Mouse (Mus musculus) neural tube, embryonic 11.5 days (tissue): ENCODE results near the gene Mrpl58. TPM values are rescaled to one million over a fixed set of nuclear protein-coding genes. Genes with fewer than 3 reads are reported as not detected.

Source experiments
- ATAC-seq: fragments of 200-750 bp; cut with Nextera tagmentation; 2 replicates; pipeline ENCODE4 v1.8.0; 2017; ENCODE audit warnings: moderate number of reproducible peaks, mild to moderate bottlenecking, moderate TSS enrichment, moderate library complexity; ENCODE audit not compliant: insufficient read depth, low FRiP score, low TSS enrichment
- DNase-seq: peaks from one replicate; pipeline ENCODE4 v3.0.0-alpha.2; 2015; ENCODE audit warnings: low spot score
- H3K27ac ChIP-seq: fragments of 300-500 bp; sonication (generic); 2 replicates; pipeline ENCODE4 v1.5.1; 2014; ENCODE audit warnings: low read depth, mild to moderate bottlenecking, low read length
- H3K27me3 ChIP-seq: fragments of 300-500 bp; sonication (generic); 2 replicates; pipeline ENCODE4 v1.6.1; 2014; ENCODE audit warnings: mild to moderate bottlenecking, low read length, mixed read lengths; ENCODE audit not compliant: control insufficient read depth, insufficient read depth
- H3K36me3 ChIP-seq: fragments of 300-500 bp; sonication (generic); 2 replicates; pipeline ENCODE4 v1.6.1; 2014; ENCODE audit warnings: mild to moderate bottlenecking, low read length, moderate library complexity, mixed read lengths; ENCODE audit not compliant: control insufficient read depth, insufficient read depth
- H3K4me1 ChIP-seq: fragments of 300-500 bp; sonication (generic); 2 replicates; pipeline ENCODE4 v1.6.1; 2014; ENCODE audit warnings: low read length, mixed read lengths; ENCODE audit not compliant: control insufficient read depth, insufficient read depth
- H3K4me2 ChIP-seq: fragments of 300-500 bp; sonication (generic); 2 replicates; pipeline ENCODE4 v1.6.1; 2014; ENCODE audit warnings: low read depth, mild to moderate bottlenecking, moderate library complexity
- H3K4me3 ChIP-seq: fragments of 300-500 bp; sonication (generic); 2 replicates; pipeline ENCODE4 v1.5.1; 2014; ENCODE audit warnings: low read depth, low read length
- H3K9ac ChIP-seq: fragments of 300-500 bp; sonication (generic); 2 replicates; pipeline ENCODE4 v1.6.1; 2014; ENCODE audit warnings: mild to moderate bottlenecking, low read length
- H3K9me3 ChIP-seq: fragments of 300-500 bp; sonication (generic); 2 replicates; pipeline ENCODE4 v1.6.1; 2016; ENCODE audit warnings: low read length; ENCODE audit not compliant: control insufficient read depth
- WGBS: fragments of 180-500 bp; shearing (Covaris S2); extraction: QIAGEN DNeasy Blood & Tissue Kit; methylation state at CpG from one replicate; pipeline ENCODE4 v1.1.7; 2014; 5-methylcytosine and 5-hydroxymethylcytosine counted together
- polyA plus RNA-seq: library from polyadenylated mRNA; unstranded; fragments of >200 nt; fragmentation: Nextera tagmentation; extraction: Ambion mirVana; gene quantifications from 2 replicates; pipeline ENCODE4 v1.2.1, GENCODE M21; 2014

The Mrpl58 gene
- 221 and 230 TPM in 2 replicates for polyA plus RNA-seq

- 0 out of 2 replicates have a peak, but pooled peaks cover 2% of the 10 kb centered on the region for H3K4me1 ChIP-seq
- peak within 1 kb of the TSS; percentile 88 for H3K9ac ChIP-seq
- peak; percentile 88 for DNase-seq
- peak within 1 kb of the TSS; percentile 81 for H3K4me3 ChIP-seq
- H3K9me3 ChIP-seq = no peaks in the 10 kb centered on the region
- peak within 1 kb of the TSS; percentile 68 for H3K4me2 ChIP-seq
- peaks cover 5% of the 10 kb centered on the region; the same call in 1 of the 2 replicates for H3K36me3 ChIP-seq
- WGBS = 3% methylated on average over 50 of the region's 50 CpGs
- no peaks in the 10 kb centered on the region for H3K27me3 ChIP-seq
- peak within 1 kb of the TSS; percentile 58 for H3K27ac ChIP-seq
- peak; percentile 85 for ATAC-seq
Observed at GRCm38 (mm10) chr11:115403338-115404124, at the start of gene Mrpl58. Gene Mrpl58, plus strand, starts transcription at chr11:115403752.

GRCm38 (mm10) chr11:115354183-115354582 is 49.4 kb upstream of the Mrpl58 start:
- Histone ChIP-seq H3K9me3 (no peaks in the 10 kb centered on the region), H3K27ac (no peak overlapping the region), H3K27me3 (0 out of 2 replicates have a peak, but pooled peaks cover 2% of the 10 kb centered on the region), H3K4me3 (no peak overlapping the region), H3K4me2 (no peak overlapping the region), H3K9ac (no peak overlapping the region), H3K4me1 (no peaks in the 10 kb centered on the region; the same call in 1 of the 2 replicates), H3K36me3 (no peaks in the 10 kb centered on the region)
- no peak for ATAC-seq
- DNase-seq = peak; percentile 84
- 6% methylated on average over 8 of the region's 8 CpGs for WGBS

- DNase-seq = peak; percentile 73
- H3K9ac ChIP-seq = peak overlapping the region; percentile 26; the same call in 1 of the 2 replicates
- no peak overlapping the region for H3K27ac ChIP-seq
- H3K36me3 ChIP-seq = no peaks in the 10 kb centered on the region
- ATAC-seq = no peak
- H3K4me2 ChIP-seq = no peak overlapping the region
- no peak overlapping the region for H3K4me3 ChIP-seq
- 0 out of 2 replicates have a peak, but pooled peaks cover 2% of the 10 kb centered on the region for H3K27me3 ChIP-seq
- no peaks in the 10 kb centered on the region; the same call in 1 of the 2 replicates for H3K4me1 ChIP-seq
- H3K9me3 ChIP-seq = no peaks in the 10 kb centered on the region
- WGBS = 24% methylated on average over 5 of the region's 5 CpGs
Observed at GRCm38 (mm10) chr11:115358468-115358867, 45.1 kb upstream of the Mrpl58 start.

- peak overlapping the region; percentile 2; the same call in 1 of the 2 replicates for H3K27ac ChIP-seq
- no peaks in the 10 kb centered on the region for H3K36me3 ChIP-seq
- H3K4me3 ChIP-seq = no peak overlapping the region
- H3K9ac ChIP-seq = no peak overlapping the region; the same call in 1 of the 2 replicates
- ATAC-seq = no peak
- H3K4me2 ChIP-seq = no peak overlapping the region
- no peak for DNase-seq
- H3K9me3 ChIP-seq = no peaks in the 10 kb centered on the region
- H3K27me3 ChIP-seq = 0 out of 2 replicates have a peak, but pooled peaks cover 5% of the 10 kb centered on the region
- no peaks in the 10 kb centered on the region; the same call in 1 of the 2 replicates for H3K4me1 ChIP-seq
- WGBS = 38% methylated on average over 3 of the region's 3 CpGs
Observed at GRCm38 (mm10) chr11:115359293-115359692, 44.3 kb upstream of the Mrpl58 start.

GRCm38 (mm10) chr11:115359726-115360125 is 43.8 kb upstream of the Mrpl58 start:
- Histone ChIP-seq H3K9ac (no peak overlapping the region), H3K4me3 (no peak overlapping the region), H3K27me3 (0 out of 2 replicates have a peak, but pooled peaks cover 5% of the 10 kb centered on the region), H3K9me3 (no peaks in the 10 kb centered on the region), H3K27ac (peak overlapping the region; percentile 2; the same call in 1 of the 2 replicates), H3K4me2 (no peak overlapping the region), H3K36me3 (no peaks in the 10 kb centered on the region), H3K4me1 (no peaks in the 10 kb centered on the region; the same call in 1 of the 2 replicates)
- 69% methylated on average over 6 of the region's 6 CpGs for WGBS
- no peak for ATAC-seq
- DNase-seq = no peak

GRCm38 (mm10) chr11:115364136-115364535 is 39.4 kb upstream of the Mrpl58 start:
- no peak overlapping the region for H3K27ac ChIP-seq
- no peak overlapping the region for H3K4me3 ChIP-seq
- peaks cover 7% of the 10 kb centered on the region for H3K4me1 ChIP-seq
- H3K27me3 ChIP-seq = peaks cover 19% of the 10 kb centered on the region
- no peaks in the 10 kb centered on the region for H3K36me3 ChIP-seq
- no peaks in the 10 kb centered on the region for H3K9me3 ChIP-seq
- 89% methylated on average over 3 of the region's 3 CpGs for WGBS
- no peak overlapping the region for H3K9ac ChIP-seq
- DNase-seq = no peak
- no peak overlapping the region for H3K4me2 ChIP-seq
- no peak for ATAC-seq

GRCm38 (mm10) chr11:115366039-115366705 is 37.4 kb upstream of the Mrpl58 start:
- no peak overlapping the region; the same call in 1 of the 2 replicates for H3K9ac ChIP-seq
- peaks cover 7% of the 10 kb centered on the region; the same call in 1 of the 2 replicates for H3K4me1 ChIP-seq
- no peaks in the 10 kb centered on the region for H3K9me3 ChIP-seq
- 53% methylated on average over 7 of the region's 7 CpGs for WGBS
- ATAC-seq (0 out of 2 replicates have a peak, but pooled peaks have one; percentile 12), DNase-seq (no peak)
- H3K27me3 ChIP-seq = peaks cover 19% of the 10 kb centered on the region
- H3K27ac ChIP-seq = no peak overlapping the region
- H3K36me3 ChIP-seq = no peaks in the 10 kb centered on the region
- H3K4me2 ChIP-seq = peak overlapping the region; percentile 88
- peak overlapping the region; percentile 55; the same call in 1 of the 2 replicates for H3K4me3 ChIP-seq

GRCm38 (mm10) chr11:115366706-115367394 is 36.7 kb upstream of the Mrpl58 start:
- peak overlapping the region; percentile 88 for H3K4me2 ChIP-seq
- peaks cover 19% of the 10 kb centered on the region for H3K27me3 ChIP-seq
- H3K4me1 ChIP-seq = peaks cover 7% of the 10 kb centered on the region; the same call in 1 of the 2 replicates
- H3K36me3 ChIP-seq = no peaks in the 10 kb centered on the region
- peak overlapping the region; percentile 65 for H3K9ac ChIP-seq
- DNase-seq = peak; percentile 35
- no peaks in the 10 kb centered on the region for H3K9me3 ChIP-seq
- 1% methylated on average over 25 of the region's 28 CpGs for WGBS
- ATAC-seq = peak; percentile 48
- H3K4me3 ChIP-seq = peak overlapping the region; percentile 55
- H3K27ac ChIP-seq = 0 out of 2 replicates have a peak overlapping the region, but pooled peaks have one; percentile 42
